Mouse (Mus musculus) spleen, adult 2 months (tissue): ENCODE data around the gene Inhba. TPM values are rescaled to one million over a fixed set of nuclear protein-coding genes. Genes with fewer than 3 reads are reported as not detected.

Experiments
- DNase-seq, 2 experiments: peaks; one replicate each; pipeline versions ENCODE4 v3.0.0 to v3.0.0-alpha.2; 2012 to 2021; ENCODE audit warnings: low spot score in 2 of 2, low read depth in 1 of 2
- H3K27ac ChIP-seq: fragments of 200-500 bp; 2 replicates; pipeline ENCODE4 v1.5.1; 2012; ENCODE audit warnings: low read length, inconsistent platforms; ENCODE audit not compliant: insufficient read depth
- H3K27me3 ChIP-seq: fragments of 200-500 bp; 2 replicates; pipeline ENCODE4 v1.6.1; 2012; ENCODE audit warnings: mild to moderate bottlenecking, moderate library complexity, low read length, inconsistent platforms; ENCODE audit not compliant: control insufficient read depth, insufficient read depth
- H3K36me3 ChIP-seq: fragments of 200-500 bp; 2 replicates; pipeline ENCODE4 v1.6.1; 2012; ENCODE audit warnings: mild to moderate bottlenecking, low read length, inconsistent platforms; ENCODE audit not compliant: control insufficient read depth, insufficient read depth
- H3K4me1 ChIP-seq: fragments of 200-500 bp; 2 replicates; pipeline ENCODE4 v1.6.1; 2011; ENCODE audit warnings: inconsistent platforms; ENCODE audit not compliant: control insufficient read depth, insufficient read depth, insufficient read length
- H3K4me3 ChIP-seq: fragments of 200-500 bp; 2 replicates; pipeline ENCODE4 v1.5.1; 2011; ENCODE audit warnings: mild to moderate bottlenecking, inconsistent platforms; ENCODE audit not compliant: insufficient read depth, insufficient read length; ENCODE audit errors: extremely low read depth
- CTCF ChIP-seq: fragments of 200-500 bp; IDR thresholded peaks from 2 replicates; pipeline ENCODE4 v1.5.1; 2011; ENCODE audit warnings: mild to moderate bottlenecking, inconsistent platforms; ENCODE audit not compliant: insufficient read depth, insufficient read length, insufficient replicate concordance; ENCODE audit errors: extremely low read depth
- POLR2A ChIP-seq: fragments of 200-500 bp; IDR thresholded peaks from 2 replicates; pipeline ENCODE4 v1.6.1; 2011; ENCODE audit warnings: low read depth, low read length, inconsistent platforms
- WGBS: fragments of 180-500 bp; shearing (Covaris S2); methylation state at CpG from one replicate; pipeline ENCODE4 v1.1.7; 2018; 5-methylcytosine and 5-hydroxymethylcytosine counted together
- polyA plus RNA-seq: library from polyadenylated mRNA; depleted of rRNA; stranded (reverse); fragments of >200 nt; gene quantifications from 2 replicates; pipeline ENCODE4 v1.2.3, GENCODE M21; 2012

The Inhba gene
- polyA plus RNA-seq, 1 experiment: 0.26 TPM

- TF ChIP-seq POLR2A: no peak
- TF ChIP-seq CTCF: no peak
- 94% methylated on average over 8 of the region's 8 CpGs for WGBS
- peaks cover 4% of the 10 kb centered on the region for H3K27me3 ChIP-seq
- no peaks in the 10 kb centered on the region for H3K4me1 ChIP-seq
- no peak overlapping the region for H3K27ac ChIP-seq
- no peaks in the 10 kb centered on the region for H3K36me3 ChIP-seq
- no peak overlapping the region for H3K4me3 ChIP-seq
- DNase-seq: no peak
These were observed 10.9 kb downstream of the Inhba start for GRCm38 (mm10) chr13:16022536-16022935.

GRCm38 (mm10) chr13:16023070-16024039 lies 11.7 kb downstream of the Inhba start:
- 82% methylated on average over 13 of the region's 13 CpGs for WGBS
- H3K27ac ChIP-seq: no peak overlapping the region
- TF ChIP-seq POLR2A (no peak), CTCF (no peak)
- no peaks in the 10 kb centered on the region for H3K36me3 ChIP-seq
- DNase-seq: no peak
- H3K27me3 ChIP-seq: no peaks in the 10 kb centered on the region
- H3K4me1 ChIP-seq: no peaks in the 10 kb centered on the region
- no peak overlapping the region for H3K4me3 ChIP-seq

- TF ChIP-seq POLR2A (no peak), CTCF (no peak)
- no peak for DNase-seq
- Histone ChIP-seq H3K27me3 (no peaks in the 10 kb centered on the region), H3K36me3 (no peaks in the 10 kb centered on the region), H3K27ac (no peak overlapping the region), H3K4me3 (no peak overlapping the region), H3K4me1 (no peaks in the 10 kb centered on the region)
- WGBS: 32% methylated on average over 5 of the region's 5 CpGs
These were observed 19.0 kb downstream of the Inhba start for GRCm38 (mm10) chr13:16030557-16031057.

GRCm38 (mm10) chr13:16032425-16032824 lies 20.8 kb downstream of the Inhba start:
- H3K4me1 ChIP-seq: no peaks in the 10 kb centered on the region
- H3K36me3 ChIP-seq: no peaks in the 10 kb centered on the region
- no peak overlapping the region for H3K27ac ChIP-seq
- no peak for TF ChIP-seq CTCF
- TF ChIP-seq POLR2A: no peak
- DNase-seq: no peak
- no peaks in the 10 kb centered on the region for H3K27me3 ChIP-seq
- H3K4me3 ChIP-seq: no peak overlapping the region

- 75% methylated on average over 6 of the region's 6 CpGs for WGBS
- DNase-seq: no peak
- TF ChIP-seq POLR2A (no peak), CTCF (no peak)
- Histone ChIP-seq H3K4me1 (no peaks in the 10 kb centered on the region), H3K4me3 (no peak overlapping the region), H3K27me3 (no peaks in the 10 kb centered on the region), H3K27ac (no peak overlapping the region), H3K36me3 (no peaks in the 10 kb centered on the region)
These were observed 21.4 kb downstream of the Inhba start for GRCm38 (mm10) chr13:16032935-16033592.

GRCm38 (mm10) chr13:16069079-16069478 lies 57.4 kb downstream of the Inhba start:
- Histone ChIP-seq H3K27ac (no peak overlapping the region), H3K4me3 (no peak overlapping the region), H3K27me3 (no peaks in the 10 kb centered on the region), H3K36me3 (no peaks in the 10 kb centered on the region), H3K4me1 (no peaks in the 10 kb centered on the region)
- 91% methylated on average over 2 of the region's 2 CpGs for WGBS
- no peak for TF ChIP-seq POLR2A
- TF ChIP-seq CTCF: no peak
- no peak for DNase-seq

- Histone ChIP-seq H3K4me1 (no peaks in the 10 kb centered on the region), H3K4me3 (no peak overlapping the region), H3K36me3 (no peaks in the 10 kb centered on the region), H3K27ac (no peak overlapping the region), H3K27me3 (no peaks in the 10 kb centered on the region)
- 77% methylated on average over 5 of the region's 5 CpGs for WGBS
- no peak for DNase-seq
- TF ChIP-seq POLR2A (no peak), CTCF (no peak)
These were observed 65.6 kb downstream of the Inhba start for GRCm38 (mm10) chr13:16077276-16077675.
